Mouse (Mus musculus) neural tube, embryonic 11.5 days (tissue): ENCODE results near the gene Hcn1. TPM values are rescaled to one million over a fixed set of nuclear protein-coding genes. Genes with fewer than 3 reads are reported as not detected.

Source experiments
- ATAC-seq: fragments of 200-750 bp; cut with Nextera tagmentation; 2 replicates; pipeline ENCODE4 v1.8.0; 2017; ENCODE audit warnings: moderate number of reproducible peaks, mild to moderate bottlenecking, moderate TSS enrichment, moderate library complexity; ENCODE audit not compliant: insufficient read depth, low FRiP score, low TSS enrichment
- DNase-seq: peaks from one replicate; pipeline ENCODE4 v3.0.0-alpha.2; 2015; ENCODE audit warnings: low spot score
- H3K27ac ChIP-seq: fragments of 300-500 bp; sonication (generic); 2 replicates; pipeline ENCODE4 v1.5.1; 2014; ENCODE audit warnings: low read depth, mild to moderate bottlenecking, low read length
- H3K27me3 ChIP-seq: fragments of 300-500 bp; sonication (generic); 2 replicates; pipeline ENCODE4 v1.6.1; 2014; ENCODE audit warnings: mild to moderate bottlenecking, low read length, mixed read lengths; ENCODE audit not compliant: control insufficient read depth, insufficient read depth
- H3K36me3 ChIP-seq: fragments of 300-500 bp; sonication (generic); 2 replicates; pipeline ENCODE4 v1.6.1; 2014; ENCODE audit warnings: mild to moderate bottlenecking, low read length, moderate library complexity, mixed read lengths; ENCODE audit not compliant: control insufficient read depth, insufficient read depth
- H3K4me1 ChIP-seq: fragments of 300-500 bp; sonication (generic); 2 replicates; pipeline ENCODE4 v1.6.1; 2014; ENCODE audit warnings: low read length, mixed read lengths; ENCODE audit not compliant: control insufficient read depth, insufficient read depth
- H3K4me2 ChIP-seq: fragments of 300-500 bp; sonication (generic); 2 replicates; pipeline ENCODE4 v1.6.1; 2014; ENCODE audit warnings: low read depth, mild to moderate bottlenecking, moderate library complexity
- H3K4me3 ChIP-seq: fragments of 300-500 bp; sonication (generic); 2 replicates; pipeline ENCODE4 v1.5.1; 2014; ENCODE audit warnings: low read depth, low read length
- H3K9ac ChIP-seq: fragments of 300-500 bp; sonication (generic); 2 replicates; pipeline ENCODE4 v1.6.1; 2014; ENCODE audit warnings: mild to moderate bottlenecking, low read length
- H3K9me3 ChIP-seq: fragments of 300-500 bp; sonication (generic); 2 replicates; pipeline ENCODE4 v1.6.1; 2016; ENCODE audit warnings: low read length; ENCODE audit not compliant: control insufficient read depth
- WGBS: fragments of 180-500 bp; shearing (Covaris S2); extraction: QIAGEN DNeasy Blood & Tissue Kit; methylation state at CpG from one replicate; pipeline ENCODE4 v1.1.7; 2014; 5-methylcytosine and 5-hydroxymethylcytosine counted together
- polyA plus RNA-seq: library from polyadenylated mRNA; unstranded; fragments of >200 nt; fragmentation: Nextera tagmentation; extraction: Ambion mirVana; gene quantifications from 2 replicates; pipeline ENCODE4 v1.2.1, GENCODE M21; 2014

Hcn1 gene
- polyA plus RNA-seq, 1 experiment from 2014 or later: 0.09 TPM

DNA sequence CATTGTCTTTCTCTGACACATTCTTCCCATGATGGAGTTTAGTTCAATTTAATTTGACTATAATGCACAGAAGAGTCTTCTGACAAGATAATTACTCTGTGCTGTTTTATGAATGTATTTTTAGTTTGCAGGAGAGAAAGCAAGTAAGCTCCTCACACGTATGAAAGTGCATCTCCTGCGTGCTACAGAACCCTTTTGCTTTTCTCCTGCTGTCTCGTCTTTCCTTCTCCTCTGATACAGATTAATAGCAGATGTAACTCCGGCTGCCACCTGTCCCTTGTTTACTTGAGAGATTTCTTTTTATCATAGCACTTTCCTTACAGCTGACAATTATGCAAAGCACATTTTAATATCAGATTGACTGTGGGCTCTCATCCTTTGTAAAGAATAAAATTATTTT is 120.0 kb downstream of the Hcn1 start:
- WGBS: 43% methylated on average over 4 of the region's 4 CpGs
- Histone ChIP-seq H3K9me3 (no peaks in the 10 kb centered on the region), H3K4me2 (no peak overlapping the region), H3K9ac (no peak overlapping the region), H3K36me3 (no peaks in the 10 kb centered on the region), H3K27me3 (no peaks in the 10 kb centered on the region), H3K4me3 (no peak overlapping the region), H3K4me1 (no peaks in the 10 kb centered on the region), H3K27ac (no peak overlapping the region)
- ATAC-seq (no peak), DNase-seq (no peak)

- H3K27ac ChIP-seq: no peak overlapping the region
- DNase-seq (no peak), ATAC-seq (no peak)
- no peak overlapping the region for H3K9ac ChIP-seq
- H3K4me1 ChIP-seq: no peaks in the 10 kb centered on the region
- H3K9me3 ChIP-seq: no peaks in the 10 kb centered on the region
- no peak overlapping the region for H3K4me3 ChIP-seq
- H3K36me3 ChIP-seq: no peaks in the 10 kb centered on the region
- no peak overlapping the region for H3K4me2 ChIP-seq
- 77% methylated on average over 3 of the region's 3 CpGs for WGBS
- no peaks in the 10 kb centered on the region for H3K27me3 ChIP-seq
Measured at GRCm38 (mm10) chr13:117724083-117724482, 122.0 kb downstream of the Hcn1 start.

- Histone ChIP-seq H3K27me3 (no peaks in the 10 kb centered on the region), H3K36me3 (no peaks in the 10 kb centered on the region), H3K4me1 (no peaks in the 10 kb centered on the region), H3K9ac (no peak overlapping the region), H3K9me3 (no peaks in the 10 kb centered on the region), H3K4me2 (no peak overlapping the region), H3K27ac (no peak overlapping the region), H3K4me3 (no peak overlapping the region)
- DNase-seq (no peak), ATAC-seq (no peak)
- WGBS: 87% methylated on average over 2 of the region's 2 CpGs
Measured at GRCm38 (mm10) chr13:117728393-117728792, 126.3 kb downstream of the Hcn1 start.

DNA sequence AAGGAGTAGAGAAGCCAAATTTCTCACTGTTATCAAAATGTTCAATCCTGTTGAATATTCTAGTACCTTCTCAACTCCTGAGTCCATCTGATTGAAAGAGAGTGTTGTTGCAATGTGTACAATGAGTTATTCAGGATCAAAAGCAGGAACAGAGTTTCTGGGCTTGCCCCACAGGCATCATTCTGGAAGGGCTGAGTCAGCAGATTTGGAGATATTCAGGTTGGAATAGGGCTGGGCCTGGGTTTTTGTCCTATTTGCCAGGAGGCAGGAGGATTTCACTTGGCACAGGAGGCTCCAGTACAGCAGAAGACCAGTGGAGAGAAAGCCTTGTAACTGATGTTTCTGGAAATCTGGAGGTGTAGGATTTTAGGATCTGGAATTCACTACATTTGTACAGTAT is 130.6 kb downstream of the Hcn1 start:
- no peaks in the 10 kb centered on the region for H3K27me3 ChIP-seq
- H3K4me1 ChIP-seq: no peaks in the 10 kb centered on the region
- H3K4me3 ChIP-seq: no peak overlapping the region
- no peak overlapping the region for H3K9ac ChIP-seq
- no peak overlapping the region for H3K4me2 ChIP-seq
- no peak overlapping the region for H3K27ac ChIP-seq
- no peaks in the 10 kb centered on the region for H3K36me3 ChIP-seq
- ATAC-seq (no peak), DNase-seq (no peak)
- no peaks in the 10 kb centered on the region for H3K9me3 ChIP-seq

DNA sequence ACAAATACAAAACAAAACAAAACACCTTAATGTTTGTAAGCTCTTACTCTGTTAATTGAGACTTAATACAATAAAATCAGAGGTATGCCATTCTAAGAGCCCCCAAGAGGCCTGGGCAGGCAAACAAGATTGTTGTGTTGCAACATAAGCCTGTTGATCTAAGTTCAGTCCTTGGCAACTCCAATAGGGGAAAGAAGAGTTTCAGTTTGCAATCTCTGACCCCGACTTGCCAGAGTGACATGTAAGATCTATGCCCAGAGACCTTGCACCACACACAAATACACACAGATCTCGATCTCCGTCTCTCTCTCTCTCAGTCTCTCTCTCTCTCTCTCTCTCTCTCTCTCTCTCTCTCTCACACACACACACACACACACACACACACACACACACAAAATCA is 142.3 kb downstream of the Hcn1 start:
- 91% methylated on average over 3 of the region's 3 CpGs for WGBS
- H3K27me3 ChIP-seq: no peaks in the 10 kb centered on the region
- H3K36me3 ChIP-seq: no peaks in the 10 kb centered on the region
- no peak overlapping the region for H3K27ac ChIP-seq
- H3K9ac ChIP-seq: no peak overlapping the region
- no peak overlapping the region for H3K4me2 ChIP-seq
- H3K4me3 ChIP-seq: no peak overlapping the region
- DNase-seq: no peak
- no peaks in the 10 kb centered on the region for H3K4me1 ChIP-seq
- no peaks in the 10 kb centered on the region for H3K9me3 ChIP-seq
- ATAC-seq: no peak

DNA sequence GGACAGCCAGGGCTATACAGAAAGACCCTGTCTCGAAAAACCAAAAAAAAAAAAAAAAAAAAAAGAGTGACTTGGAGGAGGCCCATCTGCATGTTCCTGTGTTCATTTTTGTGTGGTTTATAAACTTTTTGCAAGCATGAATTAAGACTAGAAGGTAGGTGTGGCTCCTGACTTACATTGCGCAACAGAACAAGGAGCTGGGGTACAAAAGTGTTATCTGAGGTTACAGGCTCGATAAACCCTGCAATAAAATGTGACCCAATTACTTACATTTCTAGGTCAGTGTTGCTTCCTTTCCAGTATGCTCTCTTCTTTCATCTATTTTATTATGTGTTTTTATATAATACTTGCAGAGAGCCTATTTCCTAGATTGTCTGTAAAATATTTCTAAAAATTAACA is 143.1 kb downstream of the Hcn1 start:
- 84% methylated on average over 3 of the region's 3 CpGs for WGBS
- no peaks in the 10 kb centered on the region for H3K4me1 ChIP-seq
- no peak overlapping the region for H3K4me3 ChIP-seq
- DNase-seq (no peak), ATAC-seq (no peak)
- H3K4me2 ChIP-seq: no peak overlapping the region
- H3K9me3 ChIP-seq: no peaks in the 10 kb centered on the region
- no peak overlapping the region for H3K9ac ChIP-seq
- no peaks in the 10 kb centered on the region for H3K27me3 ChIP-seq
- H3K36me3 ChIP-seq: no peaks in the 10 kb centered on the region
- H3K27ac ChIP-seq: no peak overlapping the region

GRCm38 (mm10) chr13:117765487-117765886 is 163.4 kb downstream of the Hcn1 start:
- no peaks in the 10 kb centered on the region for H3K36me3 ChIP-seq
- DNase-seq (no peak), ATAC-seq (no peak)
- H3K9me3 ChIP-seq: no peaks in the 10 kb centered on the region
- no peak overlapping the region for H3K4me3 ChIP-seq
- H3K27ac ChIP-seq: no peak overlapping the region
- 78% methylated on average over 6 of the region's 6 CpGs for WGBS
- H3K9ac ChIP-seq: no peak overlapping the region
- no peaks in the 10 kb centered on the region for H3K4me1 ChIP-seq
- no peaks in the 10 kb centered on the region for H3K27me3 ChIP-seq
- no peak overlapping the region for H3K4me2 ChIP-seq

GRCm38 (mm10) chr13:117785376-117785775 is 183.3 kb downstream of the Hcn1 start:
- Histone ChIP-seq H3K27ac (no peak overlapping the region), H3K4me1 (no peaks in the 10 kb centered on the region), H3K9me3 (no peaks in the 10 kb centered on the region), H3K27me3 (no peaks in the 10 kb centered on the region), H3K36me3 (no peaks in the 10 kb centered on the region), H3K9ac (no peak overlapping the region), H3K4me2 (no peak overlapping the region), H3K4me3 (no peak overlapping the region)
- no peak for DNase-seq
- no peak for ATAC-seq
- WGBS: 91% methylated on average over 2 of the region's 2 CpGs

DNA sequence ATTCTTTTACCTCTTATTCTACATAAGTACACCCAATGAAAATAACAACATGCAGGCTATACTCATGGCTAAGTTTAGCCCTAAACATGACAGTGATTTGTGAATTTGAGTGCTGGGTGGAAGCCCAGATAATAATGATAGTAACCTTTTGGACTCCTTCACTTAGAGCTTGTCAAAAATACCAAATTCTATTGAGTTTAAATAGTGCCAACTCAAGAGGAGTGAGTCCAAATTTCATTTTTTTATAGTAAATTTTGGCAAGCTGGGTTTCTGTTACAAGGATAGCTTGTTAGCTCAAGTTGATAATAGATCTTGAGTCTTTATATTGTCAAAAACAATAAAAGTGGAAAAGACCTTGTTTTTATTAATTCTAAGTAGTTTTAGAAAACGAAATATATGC is 190.7 kb downstream of the Hcn1 start:
- Histone ChIP-seq H3K9me3 (no peaks in the 10 kb centered on the region), H3K4me1 (no peaks in the 10 kb centered on the region), H3K36me3 (no peaks in the 10 kb centered on the region), H3K4me3 (no peak overlapping the region), H3K9ac (no peak overlapping the region), H3K4me2 (no peak overlapping the region), H3K27me3 (no peaks in the 10 kb centered on the region), H3K27ac (no peak overlapping the region)
- WGBS: 70% methylated on average over 1 of the region's 1 CpGs
- DNase-seq (no peak), ATAC-seq (no peak)
